Mouse (Mus musculus): ENCODE measurements at regions not wholly inside any gene's neighbourhood (a gene's known extent, or its start where the extent isn't known, plus 50 kb on each side); places are given as distances from the start of the nearest gene placed in this dataset.

GRCm38 (mm10) chr6:15548833-15549232 lies 171.6 kb upstream of the Mdfic start:
- TF ChIP-seq CTCF (IDR thresholded peaks at IDR 0.05; ENCODE audit: low read depth, low read length) (no peak), POLR2A (IDR thresholded peaks at IDR 0.05; ENCODE audit: extremely low read depth, insufficient read depth, low read length) (no peak)
